Mouse (Mus musculus): ENCODE measurements at regions not wholly inside any gene's neighbourhood (a gene's known extent, or its start where the extent isn't known, plus 50 kb on each side); places are given as distances from the start of the nearest gene placed in this dataset.

GRCm38 (mm10) chr7:36236673-36237072 is 433.9 kb upstream of the Zfp507 start:
- peak; percentile 12 for DNase-seq (ENCODE audit: low read depth, low spot score)
- Histone ChIP-seq H3K4me3 (ENCODE audit: control insufficient read depth in 1 of 2, insufficient read depth in 1 of 2, low read depth in 2 of 2, low read length in 2 of 2) (no peak overlapping the region), H3K27me3 (ENCODE audit: control insufficient read depth in 1 of 2, insufficient read depth in 2 of 2, low read length in 2 of 2) (no peaks in the 10 kb centered on the region; a peak in 1 of 4 replicates), H3K9ac (ENCODE audit: control insufficient read depth, low read depth, low read length, poor library complexity, severe bottlenecking) (no peak overlapping the region), H3K36me3 (ENCODE audit: control insufficient read depth in 1 of 2, insufficient read depth in 2 of 2, low read length in 2 of 2) (no peaks in the 10 kb centered on the region), H3K4me1 (ENCODE audit: control insufficient read depth in 1 of 2, insufficient read depth in 2 of 2, low read length in 2 of 2) (no peaks in the 10 kb centered on the region), H3K27ac (ENCODE audit: control insufficient read depth, low read depth, low read length) (no peak overlapping the region), H3K79me2 (ENCODE audit: control insufficient read depth, insufficient read depth, low read length, poor library complexity) (no peaks in the 10 kb centered on the region), H3K9me3 (replicated peaks; ENCODE audit: insufficient read depth, low read length) (no peaks in the 10 kb centered on the region)
- TF ChIP-seq CTCF (IDR thresholded peaks at IDR 0.05 in 2 of 3, conservative IDR thresholded peaks at IDR 0.05 in 1 of 3; ENCODE audit: control insufficient read depth in 1 of 3, insufficient read depth in 1 of 3, low read depth in 2 of 3, low read length in 3 of 3, poor library complexity in 1 of 3, severe bottlenecking in 1 of 3) (peak; percentile 29 to 42 (median 32)), SMC3 (IDR thresholded peaks at IDR 0.05; ENCODE audit: low read depth, low read length) (0 out of 2 replicates have a peak, but pooled peaks have one; percentile 23), RAD21 (IDR thresholded peaks at IDR 0.05; ENCODE audit: low read depth, low read length) (peak; percentile 11), NELFE (IDR thresholded peaks at IDR 0.05; ENCODE audit: low read depth, low read length) (no peak)

GRCm38 (mm10) chr7:36229031-36229430 is 426.2 kb upstream of the Zfp507 start:
- H3K27ac ChIP-seq (ENCODE audit: control insufficient read depth, low read depth, low read length): no peak overlapping the region
- TF ChIP-seq CHD1 (IDR thresholded peaks at IDR 0.05; ENCODE audit: low read depth, low read length): no peak
- TF ChIP-seq POLR2AphosphoS5 (IDR thresholded peaks at IDR 0.05; ENCODE audit: borderline replicate concordance, low read depth, low read length): no peak
- TF ChIP-seq MXI1 (IDR thresholded peaks at IDR 0.05; ENCODE audit: low read depth, low read length): no peak
- TF ChIP-seq JUND (IDR thresholded peaks at IDR 0.05; ENCODE audit: low read depth, low read length): no peak
- no peak for TF ChIP-seq NRF1 (IDR thresholded peaks at IDR 0.05; ENCODE audit: insufficient read depth, low read depth, low read length, poor library complexity, severe bottlenecking)
- TF ChIP-seq MAZ (IDR thresholded peaks at IDR 0.05; ENCODE audit: low read depth, low read length): no peak
- no peak for TF ChIP-seq GATA1 (IDR thresholded peaks at IDR 0.05; ENCODE audit: low read depth, low read length)
- TF ChIP-seq HCFC1 (IDR thresholded peaks at IDR 0.05; ENCODE audit: low read depth, low read length): no peak
- no peak for TF ChIP-seq RAD21 (IDR thresholded peaks at IDR 0.05; ENCODE audit: low read depth, low read length)
- TF ChIP-seq CHD2 (IDR thresholded peaks at IDR 0.05; ENCODE audit: low read length): no peak
- no peak for TF ChIP-seq KAT2A (conservative IDR thresholded peaks at IDR 0.05; ENCODE audit: low read depth, low read length)
- no peak for TF ChIP-seq POLR2AphosphoS2 (IDR thresholded peaks at IDR 0.05; ENCODE audit: low read length)
- no peak for TF ChIP-seq MYC (IDR thresholded peaks at IDR 0.05; ENCODE audit: low read depth, low read length)
- TF ChIP-seq ELF1 (IDR thresholded peaks at IDR 0.05; ENCODE audit: low read depth, low read length): no peak
- no peak for TF ChIP-seq USF2 (IDR thresholded peaks at IDR 0.05; ENCODE audit: borderline replicate concordance in 1 of 2, insufficient read depth in 1 of 2, low read depth in 1 of 2, low read length in 2 of 2)
- no peak for TF ChIP-seq NELFE (IDR thresholded peaks at IDR 0.05; ENCODE audit: low read depth, low read length)
- no peak for TF ChIP-seq ZNF384 (IDR thresholded peaks at IDR 0.05; ENCODE audit: low read depth, low read length)
- no peak for TF ChIP-seq TCF12 (IDR thresholded peaks at IDR 0.05; ENCODE audit: low read depth, low read length)
- no peak for TF ChIP-seq RCOR1 (IDR thresholded peaks at IDR 0.05; ENCODE audit: low read depth, low read length)
- TF ChIP-seq POLR2A (IDR thresholded peaks at IDR 0.05; ENCODE audit: control insufficient read depth in 1 of 2, insufficient read depth in 1 of 2, low read depth in 1 of 2, low read length in 2 of 2, poor library complexity in 1 of 2): no peak
- H3K36me3 ChIP-seq (ENCODE audit: control insufficient read depth in 1 of 2, insufficient read depth in 2 of 2, low read length in 2 of 2): no peaks in the 10 kb centered on the region
- H3K4me1 ChIP-seq (ENCODE audit: control insufficient read depth in 1 of 2, insufficient read depth in 2 of 2, low read length in 2 of 2): no peaks in the 10 kb centered on the region
- H3K9me3 ChIP-seq (replicated peaks; ENCODE audit: insufficient read depth, low read length): no peaks in the 10 kb centered on the region
- H3K9ac ChIP-seq (ENCODE audit: control insufficient read depth, low read depth, low read length, poor library complexity, severe bottlenecking): no peak overlapping the region
- no peaks in the 10 kb centered on the region for H3K27me3 ChIP-seq (ENCODE audit: control insufficient read depth in 1 of 2, insufficient read depth in 2 of 2, low read length in 2 of 2)
- H3K4me3 ChIP-seq (ENCODE audit: control insufficient read depth in 1 of 2, insufficient read depth in 1 of 2, low read depth in 2 of 2, low read length in 2 of 2): no peak overlapping the region
- H3K79me2 ChIP-seq (ENCODE audit: control insufficient read depth, insufficient read depth, low read length, poor library complexity): no peaks in the 10 kb centered on the region
- DNase-seq (ENCODE audit: low read depth, low spot score): no peak
